Mouse (Mus musculus): ENCODE measurements around the gene Krt36.

DNA sequence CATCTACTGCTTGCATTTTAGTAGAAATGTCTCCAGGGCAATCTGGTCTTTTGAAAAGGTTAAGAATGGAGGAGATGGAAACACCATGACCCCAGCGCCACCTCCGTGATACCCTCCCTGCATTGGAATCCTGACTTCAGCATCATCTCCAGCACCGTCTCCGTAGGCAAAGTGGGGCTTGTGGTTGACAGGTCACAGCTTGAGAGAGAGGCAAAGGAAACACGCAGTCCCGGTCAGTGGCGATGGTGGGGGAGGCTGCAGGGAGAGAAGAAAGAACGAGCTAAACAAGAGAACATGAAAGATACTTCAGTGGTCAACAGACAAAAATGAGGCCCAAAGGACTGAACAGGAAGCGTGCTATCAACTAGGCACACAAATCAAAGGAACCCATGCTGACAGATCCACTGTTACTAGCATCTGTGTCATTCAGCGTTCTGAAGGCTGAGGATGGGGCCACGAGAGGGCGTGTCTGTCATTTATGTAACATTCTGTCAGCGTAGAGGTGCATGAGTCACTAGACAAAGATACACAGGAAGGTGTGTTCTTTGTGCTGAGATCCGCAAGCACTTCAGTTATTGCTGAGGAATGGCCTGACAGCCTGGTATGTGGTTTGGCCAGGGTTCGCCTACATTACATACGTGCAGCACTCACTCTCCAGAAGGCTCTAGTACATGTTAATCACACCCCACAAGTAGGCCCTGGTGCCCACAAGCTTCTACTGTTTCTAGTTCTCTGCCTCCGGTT is 38.0 kb downstream of the Krt36 start:
- TF ChIP-seq POLR2A (IDR thresholded peaks at IDR 0.05; ENCODE audit: low read depth, low read length) (no peak), CTCF (IDR thresholded peaks at IDR 0.05; ENCODE audit: borderline replicate concordance, insufficient read depth, low read length) (no peak)
